Mouse (Mus musculus) lung, embryonic 14.5 days (tissue): ENCODE data around the gene Uqcc2. TPM values are rescaled to one million over a fixed set of nuclear protein-coding genes. Genes with fewer than 3 reads are reported as not detected.

Source experiments
- ATAC-seq: fragments of 200-750 bp; cut with Nextera tagmentation; 2 replicates; pipeline ENCODE4 v1.8.0; 2017; ENCODE audit warnings: mild to moderate bottlenecking, moderate TSS enrichment, moderate library complexity; ENCODE audit not compliant: insufficient read depth
- DNase-seq: peaks from one replicate; pipeline ENCODE4 v3.0.0-alpha.2; 2015
- H3K27ac ChIP-seq: fragments of 300-500 bp; sonication (generic); 2 replicates; pipeline ENCODE4 v1.5.1; 2014; ENCODE audit warnings: low read depth, mild to moderate bottlenecking, moderate library complexity
- H3K27me3 ChIP-seq: fragments of 300-500 bp; sonication (generic); 2 replicates; pipeline ENCODE4 v1.6.1; 2014; ENCODE audit warnings: low read length, control low read depth; ENCODE audit not compliant: insufficient read depth
- H3K36me3 ChIP-seq: fragments of 300-500 bp; sonication (generic); 2 replicates; pipeline ENCODE4 v1.6.1; 2014; ENCODE audit warnings: control low read depth; ENCODE audit not compliant: insufficient read depth
- H3K4me1 ChIP-seq: fragments of 300-500 bp; sonication (generic); 2 replicates; pipeline ENCODE4 v1.6.1; 2014; ENCODE audit warnings: antibody characterized with exemption, control low read depth; ENCODE audit not compliant: insufficient read depth
- H3K4me2 ChIP-seq: fragments of 300-500 bp; sonication (generic); 2 replicates; pipeline ENCODE4 v1.6.1; 2014; ENCODE audit warnings: mild to moderate bottlenecking
- H3K4me3 ChIP-seq: fragments of 300-500 bp; sonication (generic); 2 replicates; pipeline ENCODE4 v1.5.1; 2014; ENCODE audit warnings: low read depth, low read length
- H3K9ac ChIP-seq: fragments of 300-500 bp; sonication (generic); 2 replicates; pipeline ENCODE4 v1.6.1; 2014
- H3K9me3 ChIP-seq: fragments of 300-500 bp; sonication (generic); 2 replicates; pipeline ENCODE4 v1.6.1; 2016; ENCODE audit warnings: low read depth, low read length, control low read depth
- CTCF ChIP-seq: IDR thresholded peaks from 2 replicates; pipeline ENCODE4 v1.5.1; 2016; ENCODE audit warnings: antibody characterized with exemption, low read depth
- WGBS: fragments of 180-500 bp; shearing (Covaris S2); extraction: QIAGEN DNeasy Blood & Tissue Kit; methylation state at CpG from one replicate; pipeline ENCODE4 v1.1.7; 2014; 5-methylcytosine and 5-hydroxymethylcytosine counted together
- polyA plus RNA-seq: library from polyadenylated mRNA; unstranded; fragments of >200 nt; fragmentation: Nextera tagmentation; extraction: Ambion mirVana; gene quantifications from 2 replicates; pipeline ENCODE4 v1.2.1, GENCODE M21; 2014

The Uqcc2 gene
- polyA plus RNA-seq, 1 experiment from 2014 or later: 315 TPM

DNA sequence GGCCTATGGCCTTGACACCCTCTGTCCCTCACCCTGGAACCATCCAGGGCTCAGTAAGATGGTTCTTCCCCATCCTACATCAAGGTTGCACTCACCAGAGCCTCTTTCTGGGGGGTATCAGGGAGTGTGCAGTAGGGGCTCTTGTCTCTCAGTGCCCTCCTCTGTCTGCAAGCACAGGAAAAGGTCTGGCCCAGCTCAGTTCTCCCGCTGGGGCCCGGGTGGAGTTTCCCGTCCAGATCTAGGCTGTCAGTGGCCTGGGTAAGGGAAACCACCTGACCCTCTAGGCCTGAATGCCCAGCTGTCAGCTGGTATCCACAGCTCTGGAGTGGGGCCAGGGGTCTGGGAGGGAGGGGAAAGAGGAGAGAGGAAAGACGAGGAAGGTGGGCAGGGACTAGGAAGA, 33.8 kb upstream of the Uqcc2 start, which contains the start of gene Ip6k3:
TSS of gene Ip6k3 (minus strand) at position 251 of the 400 bp plus-strand sequence.
- Histone ChIP-seq H3K9me3 (no peaks in the 10 kb centered on the region), H3K36me3 (no peaks in the 10 kb centered on the region), H3K27me3 (no peaks in the 10 kb centered on the region), H3K4me1 (no peaks in the 10 kb centered on the region), H3K4me3 (no peak within 1 kb of the TSS), H3K9ac (no peak within 1 kb of the TSS), H3K4me2 (no peak within 1 kb of the TSS), H3K27ac (no peak within 1 kb of the TSS)
- ATAC-seq: no peak
- DNase-seq: no peak
- 40% methylated on average over 4 of the region's 4 CpGs for WGBS
- TF ChIP-seq CTCF: no peak

DNA sequence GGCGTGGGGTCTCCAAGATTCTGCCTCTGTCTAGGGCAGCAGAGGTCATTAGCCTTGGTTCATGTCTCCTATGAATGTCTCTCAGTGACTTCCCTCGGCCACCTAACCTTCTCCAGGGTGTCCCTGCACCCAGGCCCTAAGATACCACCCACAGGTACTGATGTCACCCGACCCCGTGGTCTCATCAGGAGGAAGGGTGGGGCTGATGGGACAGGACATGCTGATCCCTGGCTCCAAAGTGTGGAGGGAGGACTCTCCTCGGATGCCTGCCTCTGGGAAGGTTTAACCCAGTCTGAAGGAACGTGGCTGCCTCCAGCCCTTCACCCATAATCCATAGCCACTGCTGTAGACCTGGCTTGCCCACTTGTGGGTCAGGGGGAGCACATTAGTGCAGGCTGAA, 33.2 kb upstream of the Uqcc2 start:
- Histone ChIP-seq H3K4me1 (no peaks in the 10 kb centered on the region), H3K4me3 (no peak overlapping the region), H3K27me3 (no peaks in the 10 kb centered on the region), H3K9me3 (no peaks in the 10 kb centered on the region), H3K27ac (no peak overlapping the region), H3K4me2 (no peak overlapping the region), H3K36me3 (no peaks in the 10 kb centered on the region), H3K9ac (no peak overlapping the region)
- DNase-seq: no peak
- no peak for ATAC-seq
- TF ChIP-seq CTCF: no peak
- 58% methylated on average over 6 of the region's 6 CpGs for WGBS

DNA sequence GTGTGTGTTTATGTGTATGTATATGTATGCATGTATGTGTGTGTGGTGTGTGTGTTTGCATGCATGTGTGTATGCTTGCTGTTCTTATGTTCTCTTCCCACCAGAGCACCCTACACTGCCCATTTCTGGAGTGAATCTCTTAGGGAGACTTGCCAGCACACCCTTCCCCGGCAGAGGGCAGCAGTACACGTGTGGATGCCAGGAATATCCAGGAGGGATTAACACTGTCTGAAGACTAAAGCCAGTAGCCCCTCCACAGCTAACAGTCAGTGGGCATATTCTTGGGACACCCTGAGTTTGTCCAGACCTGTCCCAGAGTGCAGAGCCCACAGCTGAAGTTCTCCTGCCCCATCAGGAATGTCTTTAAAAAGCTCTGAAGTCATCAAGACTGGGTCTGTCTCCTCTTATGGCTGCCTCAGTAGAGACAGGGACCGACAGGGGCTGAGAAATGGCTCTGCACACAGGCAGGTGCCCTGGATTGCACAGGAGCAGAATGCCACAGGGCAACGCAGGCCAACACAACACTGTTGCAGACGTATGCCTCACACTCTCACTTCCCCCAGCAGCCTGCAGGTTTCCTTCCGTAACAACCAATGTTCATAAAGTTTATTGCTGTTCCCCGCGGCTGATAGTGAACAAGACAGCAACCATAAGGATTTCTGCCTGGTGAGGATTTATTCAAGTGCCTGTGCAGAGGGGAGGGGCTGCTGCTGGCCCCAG, 31.5 kb upstream of the Uqcc2 start:
- Histone ChIP-seq H3K27ac (no peak overlapping the region), H3K4me2 (no peak overlapping the region), H3K9me3 (no peaks in the 10 kb centered on the region), H3K9ac (no peak overlapping the region), H3K4me1 (no peaks in the 10 kb centered on the region), H3K4me3 (no peak overlapping the region), H3K27me3 (no peaks in the 10 kb centered on the region), H3K36me3 (no peaks in the 10 kb centered on the region)
- ATAC-seq (no peak), DNase-seq (peak; percentile 73)
- WGBS: 60% methylated on average over 8 of the region's 8 CpGs
- peak; percentile 73 for TF ChIP-seq CTCF

DNA sequence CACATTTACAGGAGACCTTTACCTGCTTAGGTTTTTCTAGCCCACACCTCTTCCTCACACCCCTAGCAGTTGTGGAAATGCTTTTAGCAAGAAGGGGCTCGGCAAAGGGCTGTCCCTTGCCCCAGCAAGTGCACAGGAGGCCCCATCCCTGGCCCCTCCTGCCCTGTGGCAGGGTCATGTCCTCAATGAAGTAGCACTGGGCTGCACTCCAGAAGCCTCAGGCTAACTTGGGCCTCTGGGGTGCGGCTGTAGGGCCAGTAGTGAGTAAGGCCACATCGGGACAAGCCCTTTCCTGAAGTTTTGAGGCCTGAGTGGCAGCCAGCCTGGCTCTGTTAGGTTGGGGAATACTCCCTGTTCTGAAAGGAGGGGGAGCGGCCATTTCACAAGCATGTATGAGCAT, 27.2 kb upstream of the Uqcc2 start:
- Histone ChIP-seq H3K36me3 (no peaks in the 10 kb centered on the region), H3K4me2 (no peak overlapping the region), H3K4me1 (no peaks in the 10 kb centered on the region), H3K27ac (no peak overlapping the region), H3K4me3 (no peak overlapping the region), H3K9me3 (no peaks in the 10 kb centered on the region), H3K27me3 (no peaks in the 10 kb centered on the region), H3K9ac (no peak overlapping the region)
- WGBS: 68% methylated on average over 4 of the region's 4 CpGs
- ATAC-seq (no peak), DNase-seq (no peak)
- no peak for TF ChIP-seq CTCF

DNA sequence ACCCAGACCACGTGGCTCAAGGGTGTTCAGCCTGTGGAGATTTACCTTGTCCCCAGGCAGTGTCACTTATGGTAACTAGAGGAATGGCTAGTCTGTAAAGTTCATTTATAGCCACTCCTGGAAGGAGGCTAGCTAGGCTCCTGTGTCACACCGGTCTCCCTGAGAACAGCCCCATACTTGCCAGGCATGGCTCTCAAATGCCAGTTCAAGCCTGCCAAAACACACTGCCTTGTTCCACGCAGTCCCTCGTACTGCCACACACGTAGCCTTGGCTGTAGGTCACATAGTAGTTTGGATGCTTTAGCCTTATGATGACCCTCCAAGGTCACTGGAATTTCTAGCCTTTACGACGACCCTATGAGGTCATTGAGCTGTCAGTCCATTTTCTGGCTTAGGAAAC, 25.5 kb upstream of the Uqcc2 start:
- no peak for ATAC-seq
- Histone ChIP-seq H3K4me2 (no peak overlapping the region), H3K9ac (no peak overlapping the region), H3K4me1 (no peaks in the 10 kb centered on the region), H3K27me3 (no peaks in the 10 kb centered on the region), H3K4me3 (no peak overlapping the region), H3K27ac (no peak overlapping the region), H3K9me3 (no peaks in the 10 kb centered on the region), H3K36me3 (no peaks in the 10 kb centered on the region)
- TF ChIP-seq CTCF: no peak
- DNase-seq: no peak
- WGBS: 63% methylated on average over 7 of the region's 7 CpGs

DNA sequence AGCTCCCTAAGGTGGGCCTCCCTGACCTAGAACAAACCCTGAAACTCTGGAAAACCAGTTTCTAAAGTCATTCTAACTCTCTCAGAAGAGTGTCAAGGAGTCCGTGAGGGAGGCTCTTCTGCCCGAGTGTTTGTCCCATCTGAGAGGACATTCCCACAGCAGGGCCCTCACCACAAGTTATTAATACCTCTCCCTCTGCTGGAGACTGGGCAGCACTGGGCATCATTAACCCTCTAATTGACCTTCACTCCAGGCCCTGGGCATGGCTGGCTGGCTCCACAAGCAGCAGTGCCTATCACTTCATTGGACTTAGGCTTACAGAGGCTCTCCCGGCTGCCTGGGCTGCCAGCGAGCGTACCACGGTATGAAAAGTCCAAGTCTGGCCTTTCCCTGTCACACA, 24.7 kb upstream of the Uqcc2 start:
- H3K27ac ChIP-seq: no peak overlapping the region
- H3K4me3 ChIP-seq: no peak overlapping the region
- no peak overlapping the region for H3K9ac ChIP-seq
- ATAC-seq: no peak
- TF ChIP-seq CTCF: no peak
- 71% methylated on average over 6 of the region's 6 CpGs for WGBS
- H3K9me3 ChIP-seq: no peaks in the 10 kb centered on the region
- no peaks in the 10 kb centered on the region for H3K27me3 ChIP-seq
- no peak for DNase-seq
- H3K4me2 ChIP-seq: no peak overlapping the region
- no peaks in the 10 kb centered on the region for H3K36me3 ChIP-seq
- no peaks in the 10 kb centered on the region for H3K4me1 ChIP-seq

DNA sequence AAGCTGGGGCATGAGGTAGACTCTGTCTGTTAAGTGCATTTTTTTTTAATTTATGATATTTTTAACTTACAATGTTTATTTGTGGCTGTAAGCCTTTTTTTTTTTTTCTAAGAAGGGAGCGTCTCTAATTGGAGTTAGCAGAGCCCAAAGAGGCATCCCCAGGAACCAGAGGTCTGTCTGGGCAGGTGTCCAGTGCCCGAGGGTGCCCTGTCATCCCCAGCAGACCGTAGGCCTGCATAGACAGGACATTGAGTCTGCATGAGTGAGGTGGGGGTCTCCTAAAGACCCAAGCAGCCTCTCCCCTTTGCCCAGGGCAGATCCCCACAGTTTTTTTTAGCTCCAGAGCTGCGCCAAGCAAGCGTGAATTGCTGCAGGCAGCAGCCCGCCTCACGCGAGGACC, 22.0 kb upstream of the Uqcc2 start:
- no peak overlapping the region for H3K9ac ChIP-seq
- H3K4me2 ChIP-seq: no peak overlapping the region
- H3K4me3 ChIP-seq: no peak overlapping the region
- H3K4me1 ChIP-seq: no peaks in the 10 kb centered on the region
- TF ChIP-seq CTCF: no peak
- no peak overlapping the region for H3K27ac ChIP-seq
- 80% methylated on average over 8 of the region's 8 CpGs for WGBS
- no peaks in the 10 kb centered on the region for H3K27me3 ChIP-seq
- ATAC-seq (no peak), DNase-seq (no peak)
- H3K36me3 ChIP-seq: no peaks in the 10 kb centered on the region
- H3K9me3 ChIP-seq: no peaks in the 10 kb centered on the region
